Mouse (Mus musculus) gastrocnemius, adult 18-20 months (tissue): ENCODE measurements around the gene 4930452B06Rik. TPM values are rescaled to one million over a fixed set of nuclear protein-coding genes. Genes with fewer than 3 reads are reported as not detected.

ENCODE experiments used
- DNase-seq: peaks from one replicate; pipeline ENCODE4 v3.0.0; 2021; ENCODE audit warnings: low spot score
- total RNA-seq, 2 experiments: library from RNA; stranded (reverse); gene quantifications; 2 replicates each; pipeline ENCODE4 v1.2.3; 2021

Gene 4930452B06Rik
- total RNA-seq, 2 experiments from 2014 or later = not detected

GRCm38 (mm10) chr14:8459759-8460158, 206.3 kb downstream of the 4930452B06Rik start:
- no peak for DNase-seq

GRCm38 (mm10) chr14:8451117-8451516, 214.9 kb downstream of the 4930452B06Rik start:
- no peak for DNase-seq

GRCm38 (mm10) chr14:8450342-8450741, 215.7 kb downstream of the 4930452B06Rik start:
- no peak for DNase-seq

DNA sequence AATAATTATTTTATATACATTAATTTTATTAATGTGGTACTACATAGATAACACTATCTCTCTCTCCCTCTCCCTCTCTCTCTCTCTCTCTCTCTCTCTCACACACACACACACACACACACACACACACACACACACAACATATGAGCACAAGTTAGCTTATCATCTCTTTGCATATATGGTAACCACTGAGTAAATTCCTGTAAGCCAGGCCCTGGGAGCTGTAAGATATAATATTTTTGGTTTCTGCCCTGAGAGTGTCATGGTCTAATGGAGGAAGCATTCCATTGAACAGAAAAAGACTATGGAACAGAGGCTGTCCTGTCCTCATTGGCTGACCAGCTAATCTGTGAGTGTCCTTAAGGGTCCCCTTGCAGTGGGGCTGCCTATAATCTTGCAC, 216.7 kb downstream of the 4930452B06Rik start:
- DNase-seq = no peak

DNA sequence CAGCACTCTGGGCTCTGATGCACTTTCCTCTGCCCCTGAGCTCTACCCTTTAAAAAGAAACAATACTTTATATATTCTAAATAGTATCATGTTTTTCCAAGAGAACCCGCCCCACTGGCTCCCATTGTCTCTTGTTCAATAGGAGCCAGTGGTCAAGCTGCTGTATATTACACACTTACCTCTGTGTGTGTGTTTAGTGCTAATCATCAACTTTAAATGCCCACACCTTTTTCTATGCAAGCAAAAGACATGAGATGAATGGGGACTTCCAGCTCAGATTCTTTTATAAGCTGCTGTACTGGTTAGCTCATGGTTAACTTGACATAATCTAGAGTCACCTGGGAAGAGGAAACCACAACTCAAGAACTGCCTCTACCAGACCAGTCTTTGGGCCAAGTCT, 218.7 kb downstream of the 4930452B06Rik start:
- DNase-seq = no peak

DNA sequence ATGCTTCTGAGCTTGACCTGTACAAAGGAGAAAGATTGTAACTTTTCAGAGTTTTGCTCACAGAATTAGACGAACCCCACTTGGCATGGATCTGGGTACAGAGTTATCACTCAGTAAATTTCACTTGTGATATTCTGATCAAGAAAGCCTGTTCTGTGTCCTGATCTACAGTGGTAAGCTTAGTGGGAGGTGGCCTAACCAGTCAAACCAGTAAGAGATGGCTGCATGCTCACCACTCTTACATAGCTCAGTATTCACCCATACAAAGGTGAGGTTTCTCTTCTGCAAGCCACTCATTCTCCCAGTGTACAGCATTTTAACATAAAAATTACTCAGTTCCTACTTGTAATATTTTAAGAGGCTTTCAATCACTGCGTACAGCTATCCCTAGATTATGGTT, 221.7 kb downstream of the 4930452B06Rik start:
- DNase-seq = no peak

DNA sequence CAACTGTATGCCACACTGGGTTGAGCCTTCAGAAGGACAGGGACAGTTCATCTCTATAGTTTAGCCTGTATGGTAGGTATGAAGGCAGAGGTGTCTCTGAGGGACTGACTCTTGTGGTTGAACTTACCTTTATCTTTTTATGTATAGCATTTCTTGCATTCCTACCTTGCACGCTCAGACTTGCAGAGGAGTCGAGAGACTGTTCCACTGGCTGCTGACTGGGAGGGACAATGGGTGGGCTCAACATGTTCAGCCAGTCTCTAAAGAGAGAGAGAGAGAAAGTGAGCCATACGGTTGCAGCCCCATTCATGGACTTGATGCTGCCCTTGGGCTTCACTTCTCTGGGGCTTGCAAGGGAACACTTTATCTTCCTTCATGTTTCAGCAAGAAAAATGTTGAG, 223.3 kb downstream of the 4930452B06Rik start:
- no peak for DNase-seq

GRCm38 (mm10) chr14:8441623-8442022, 224.4 kb downstream of the 4930452B06Rik start:
- no peak for DNase-seq

DNA sequence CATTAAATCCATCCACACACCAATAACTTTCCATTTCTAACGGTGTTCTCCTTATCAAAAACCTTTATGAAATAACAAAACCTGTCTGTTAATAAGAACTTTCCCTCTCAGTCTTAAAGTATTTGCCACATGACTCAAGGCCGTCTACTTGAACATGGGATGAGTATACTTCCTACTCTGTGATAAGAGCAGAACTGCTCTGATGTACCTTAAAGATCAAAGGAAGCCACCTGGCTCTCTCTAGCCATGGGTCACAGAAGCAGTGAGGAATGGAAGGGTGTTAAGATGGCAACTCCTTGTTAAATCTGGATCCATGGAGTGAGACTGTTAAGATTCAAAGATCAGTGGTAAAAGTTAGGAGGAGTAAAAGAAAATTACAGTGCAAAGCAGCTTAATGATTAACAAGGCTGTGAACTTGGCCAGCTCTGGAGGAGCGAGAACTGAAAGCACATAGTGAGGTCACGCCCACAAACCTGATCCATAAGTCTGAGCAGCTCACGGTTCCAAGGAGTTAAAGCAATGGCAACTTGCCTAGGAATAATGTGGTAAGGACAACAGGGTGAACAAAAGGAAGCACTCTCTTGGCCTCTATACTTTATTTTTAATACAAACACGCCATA, 235.3 kb downstream of the 4930452B06Rik start:
- DNase-seq = no peak

DNA sequence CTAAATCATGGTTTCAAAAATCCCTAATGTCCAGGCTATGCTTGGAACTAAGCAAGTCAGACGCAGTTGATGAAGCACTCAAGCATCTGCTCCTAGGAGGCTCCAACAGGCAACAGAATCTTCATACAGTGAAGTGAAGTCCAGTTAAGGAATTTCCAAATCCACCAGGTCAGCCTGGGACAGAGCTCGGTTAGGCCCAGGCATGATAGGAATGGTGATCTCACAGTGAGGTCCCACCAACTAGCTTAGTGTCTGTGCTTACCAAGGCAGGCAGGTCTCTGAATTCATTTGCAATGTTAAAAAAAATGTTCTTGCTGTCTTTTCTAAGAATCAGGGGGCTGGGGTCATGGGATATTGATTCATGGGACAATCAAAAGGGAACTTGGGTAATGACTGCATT, 236.3 kb downstream of the 4930452B06Rik start:
- DNase-seq = no peak

- DNase-seq = no peak
Observed at GRCm38 (mm10) chr14:8422833-8423232, 243.2 kb downstream of the 4930452B06Rik start.

- DNase-seq = no peak
Observed at GRCm38 (mm10) chr14:8421199-8421787, 244.7 kb downstream of the 4930452B06Rik start.

GRCm38 (mm10) chr14:8418610-8419009, 247.4 kb downstream of the 4930452B06Rik start:
- no peak for DNase-seq

DNA sequence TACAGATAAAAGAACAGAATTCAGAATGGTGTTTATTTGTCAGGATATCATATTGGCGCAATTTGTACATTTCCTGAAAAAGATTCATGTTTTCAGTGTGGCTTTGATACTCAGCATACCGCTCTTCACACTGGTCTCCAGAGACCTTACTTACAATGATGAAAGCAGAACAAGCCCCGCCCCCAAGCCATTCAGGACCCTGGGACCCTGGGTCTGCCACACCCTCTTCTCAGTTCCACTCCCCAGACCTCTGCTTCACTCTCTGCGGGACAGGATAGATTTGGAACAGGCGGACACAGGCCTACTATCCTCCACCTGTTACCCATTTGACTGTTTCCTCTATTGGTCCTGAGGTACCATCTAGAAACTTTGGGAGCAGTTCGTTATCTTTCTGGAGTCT, 260.1 kb downstream of the 4930452B06Rik start:
- DNase-seq = no peak

GRCm38 (mm10) chr14:8403310-8403709, 262.7 kb downstream of the 4930452B06Rik start:
- no peak for DNase-seq

GRCm38 (mm10) chr14:8398507-8398906, 267.5 kb downstream of the 4930452B06Rik start:
- DNase-seq = no peak

- DNase-seq = no peak
Observed at GRCm38 (mm10) chr14:8395690-8396287, 270.3 kb downstream of the 4930452B06Rik start.

DNA sequence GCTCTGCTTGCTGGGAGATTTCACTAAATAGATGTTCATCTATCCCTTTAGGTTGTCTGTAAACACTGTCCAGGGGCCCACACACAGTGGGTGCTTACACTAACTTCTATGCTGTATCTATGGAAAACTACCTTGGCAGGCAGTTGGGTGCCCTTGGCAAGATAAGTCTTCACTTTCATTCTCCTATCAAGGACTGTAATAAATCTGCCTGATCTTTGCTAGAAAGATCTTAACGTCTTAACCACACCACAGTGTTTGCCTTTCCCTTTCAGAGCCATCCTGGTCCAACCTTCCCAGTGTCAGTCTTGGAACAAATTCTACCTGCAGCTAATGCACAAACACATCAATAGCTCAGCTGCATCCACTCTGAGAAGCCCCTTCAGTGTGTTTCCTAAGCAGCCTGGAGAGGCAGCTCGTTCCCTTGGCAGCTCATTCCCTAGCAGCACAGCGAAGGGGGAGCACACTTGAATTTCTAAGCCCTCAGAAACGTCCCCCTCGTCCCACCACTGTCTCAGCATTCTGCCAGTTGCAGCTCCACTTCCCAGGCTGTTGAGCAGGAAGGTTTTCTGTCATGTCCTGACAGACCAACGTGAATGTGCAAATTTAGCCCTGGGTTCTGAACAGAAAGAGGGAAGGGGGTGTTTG, 273.7 kb downstream of the 4930452B06Rik start:
- DNase-seq = no peak
